Mouse (Mus musculus) liver, adult 2 months (tissue): Measurements from ENCODE around the gene Khk.

Experiments
- CTCF ChIP-seq: fragments of 200-500 bp; IDR thresholded peaks from 2 replicates; pipeline ENCODE4 v1.5.1; 2011; ENCODE audit warnings: low read depth, low read length, control low read depth
- POLR2A ChIP-seq: fragments of 200-500 bp; IDR thresholded peaks from 2 replicates; pipeline ENCODE4 v1.6.1; 2011; ENCODE audit warnings: low read length, control low read depth; ENCODE audit not compliant: insufficient read depth; ENCODE audit errors: extremely low read depth

DNA sequence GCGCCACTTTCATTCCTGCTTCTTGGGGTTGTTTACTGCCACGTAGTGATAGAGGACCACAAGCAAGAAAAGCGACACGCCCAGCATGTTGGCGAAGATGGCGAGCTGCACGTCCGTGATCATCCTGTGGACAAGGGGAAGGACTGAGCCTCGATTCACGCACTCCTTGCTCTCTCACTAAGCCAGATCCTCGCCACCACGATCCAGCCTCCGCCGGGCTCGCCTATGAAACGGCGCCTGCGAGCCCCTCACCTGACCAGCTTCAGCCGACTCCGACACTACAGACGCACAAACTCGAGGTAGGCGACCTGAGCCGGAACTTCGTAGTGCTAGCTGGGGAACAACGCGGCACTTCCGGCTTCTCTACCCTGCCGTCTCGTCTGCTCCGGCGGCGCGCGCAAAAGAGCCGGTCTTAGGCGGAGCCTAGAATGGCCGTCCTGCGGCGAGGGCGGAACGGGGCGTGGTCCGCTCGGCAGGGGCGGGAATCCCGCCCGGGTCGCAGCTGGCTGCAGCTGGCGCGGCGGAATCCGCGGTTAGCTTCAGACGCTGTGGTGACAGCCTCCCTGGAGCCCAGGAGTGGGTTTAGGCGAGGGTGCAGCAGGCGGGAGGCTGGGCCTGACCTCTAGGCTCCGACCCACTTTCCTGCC lies 13.7 kb upstream of the Khk start, which contains the start of gene Ost4:
- TF ChIP-seq CTCF, result no peak
- TF ChIP-seq POLR2A, result peak; percentile 98
